Mouse (Mus musculus) adrenal gland, adult 10 weeks (tissue): ENCODE data around the gene Gm17467. TPM values are rescaled to one million over a fixed set of nuclear protein-coding genes. Genes with fewer than 3 reads are reported as not detected.

Experiments
- polyA plus RNA-seq: library from polyadenylated mRNA; stranded (reverse); fragments of 350-450 nt; fragmentation: Illumina TruSeq; extraction: RNeasy Lipid Tissue Mini Kit (QIAGEN cat#74804); gene quantifications from one replicate; pipeline ENCODE4 v1.2.3, GENCODE M21; 2014; ENCODE audit warnings: low read depth, low replicate concordance

The Gm17467 gene
- not detected for polyA plus RNA-seq

GRCm38 (mm10) chrX:123704691-123705090, at the start of gene Gm17467:
TSS of gene Gm17467 (minus strand) at chrX:123704791.

Other genes starting within 250 kb of the Gm17467 start
- not detected for gene Cldn34c2, start 123.1 kb downstream of the Gm17467 start, polyA plus RNA-seq
- not detected for gene Cldn34c3, start 88.9 kb upstream of the Gm17467 start, polyA plus RNA-seq